Mouse (Mus musculus) left cerebral cortex, adult 9 months (tissue): ENCODE measurements around the gene Inafm2.

ENCODE experiments used
- DNase-seq, 2 experiments: peaks; one replicate each; pipeline ENCODE4 v3.0.0; 2022; ENCODE audit warnings: low spot score in 2 of 2

The Inafm2 gene

GRCm38 (mm10) chr2:118782303-118782702, 36.7 kb downstream of the Inafm2 start:
- DNase-seq, result no peak

DNA sequence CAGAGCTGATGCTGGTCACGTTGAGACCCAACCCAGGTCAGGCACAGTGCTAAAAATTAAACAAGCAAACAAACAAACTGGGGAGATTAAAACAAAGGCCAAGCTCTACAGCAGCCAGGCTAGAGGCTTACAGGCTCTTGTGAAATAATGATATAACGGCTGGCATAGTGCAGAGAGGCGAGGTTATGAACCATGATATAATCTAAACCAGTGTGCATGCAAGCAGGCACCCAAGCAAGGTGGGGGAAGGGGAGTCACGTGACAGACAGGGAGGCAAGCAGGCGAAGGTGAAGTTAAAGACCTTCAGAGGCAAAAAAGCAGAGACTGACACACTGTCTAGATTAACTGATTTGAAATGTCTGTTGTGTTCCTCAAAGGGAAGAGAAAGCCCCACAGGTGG, 37.5 kb downstream of the Inafm2 start:
- no peak for DNase-seq

DNA sequence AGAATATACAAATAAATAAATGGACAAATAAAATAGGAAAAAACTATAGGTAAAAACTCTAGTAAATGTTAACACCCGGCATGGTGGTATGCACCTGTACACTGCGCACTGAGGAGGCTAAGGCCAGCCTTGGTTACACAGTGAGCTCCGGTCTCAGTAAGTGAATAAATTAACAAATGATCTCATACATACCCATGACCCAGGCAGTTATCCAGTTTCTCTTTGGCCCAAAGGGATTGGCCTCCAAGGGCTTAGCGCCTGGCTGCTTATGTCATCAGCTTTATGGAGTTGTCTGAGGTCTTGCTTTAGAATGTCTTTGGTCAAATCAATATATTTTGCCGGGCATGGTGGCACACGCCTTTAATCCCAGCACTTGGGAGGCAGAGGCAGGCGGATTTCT, 38.1 kb downstream of the Inafm2 start:
- no peak for DNase-seq

GRCm38 (mm10) chr2:118786525-118786924, 41.0 kb downstream of the Inafm2 start:
- DNase-seq, result no peak

GRCm38 (mm10) chr2:118789501-118789900, 43.9 kb downstream of the Inafm2 start:
- DNase-seq, result no peak

DNA sequence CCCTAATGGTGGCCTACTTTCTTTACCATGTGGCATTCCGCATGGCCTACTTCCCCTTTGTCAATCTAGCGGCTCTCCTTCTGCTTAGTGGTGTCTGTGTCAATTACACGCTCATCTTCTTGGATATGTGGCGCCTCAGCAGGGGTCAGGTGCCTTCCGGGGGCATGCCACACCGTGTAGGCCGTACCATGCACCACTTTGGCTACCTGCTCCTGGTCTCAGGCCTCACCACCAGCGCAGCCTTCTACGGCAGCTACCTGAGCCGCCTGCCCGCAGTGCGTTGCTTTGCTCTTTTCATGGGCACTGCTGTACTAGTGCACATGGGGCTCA, 44.6 kb downstream of the Inafm2 start:
- no peak for DNase-seq

GRCm38 (mm10) chr2:118790551-118791525, 45.3 kb downstream of the Inafm2 start:
- peak in 1 of 2 experiments; percentile 51 for DNase-seq

DNA sequence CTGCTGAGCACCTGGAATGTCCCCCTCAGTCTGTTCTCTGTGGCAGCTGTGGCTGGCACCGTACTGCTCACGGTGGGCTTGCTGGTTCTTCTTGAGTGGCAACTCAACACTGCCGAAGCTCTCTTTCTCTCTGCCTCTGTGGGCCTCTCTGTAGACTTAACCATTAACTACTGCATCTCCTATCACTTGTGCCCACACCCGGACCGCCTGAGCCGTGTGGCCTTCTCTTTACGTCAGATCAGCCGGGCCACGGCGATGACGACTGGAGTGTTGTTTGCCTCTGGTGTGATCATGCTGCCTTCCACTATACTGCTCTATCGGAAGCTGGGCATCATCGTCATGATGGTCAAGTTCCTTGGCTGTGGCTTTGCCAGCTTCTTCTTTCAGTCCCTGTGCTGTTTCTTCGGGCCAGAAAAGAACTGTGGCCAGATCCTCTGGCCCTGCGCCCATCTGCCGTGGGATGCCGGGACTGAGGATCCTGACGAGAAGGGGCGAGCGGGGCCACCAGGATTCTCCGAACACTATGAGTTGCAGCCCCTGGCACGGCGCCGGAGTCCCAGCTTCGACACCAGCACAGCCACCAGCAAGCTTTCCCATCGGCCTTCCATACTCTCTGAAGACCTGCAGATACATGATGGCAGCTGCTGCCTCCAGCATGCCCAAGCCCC, 46.2 kb downstream of the Inafm2 start:
- no peak for DNase-seq

GRCm38 (mm10) chr2:118792259-118792613, 46.7 kb downstream of the Inafm2 start:
- DNase-seq, result no peak

GRCm38 (mm10) chr2:118793636-118794035, 48.1 kb downstream of the Inafm2 start:
- no peak for DNase-seq
